Mouse (Mus musculus) hindbrain, embryonic 11.5 days (tissue): ENCODE measurements around the gene Dock2. TPM values are rescaled to one million over a fixed set of nuclear protein-coding genes. Genes with fewer than 3 reads are reported as not detected.

ENCODE experiments used
- ATAC-seq: fragments of 200-750 bp; cut with Nextera tagmentation; 2 replicates; pipeline ENCODE4 v1.8.0; 2017; ENCODE audit warnings: mild to moderate bottlenecking, moderate TSS enrichment, moderate library complexity; ENCODE audit not compliant: low FRiP score
- DNase-seq: peaks from one replicate; pipeline ENCODE4 v3.0.0-alpha.2; 2015; ENCODE audit warnings: low spot score
- H3K27ac ChIP-seq: fragments of 300-500 bp; sonication (generic); 2 replicates; pipeline ENCODE4 v1.5.1; 2014; ENCODE audit warnings: mild to moderate bottlenecking, low read depth, low read length
- H3K27me3 ChIP-seq: fragments of 300-500 bp; sonication (generic); 2 replicates; pipeline ENCODE4 v1.6.1; 2014; ENCODE audit warnings: mild to moderate bottlenecking, low read length, moderate library complexity, mixed read lengths; ENCODE audit not compliant: control insufficient read depth, insufficient read depth
- H3K36me3 ChIP-seq: fragments of 300-500 bp; sonication (generic); 2 replicates; pipeline ENCODE4 v1.6.1; 2014; ENCODE audit warnings: mild to moderate bottlenecking, low read length, moderate library complexity, mixed read lengths; ENCODE audit not compliant: control insufficient read depth, insufficient read depth
- H3K4me1 ChIP-seq: fragments of 300-500 bp; sonication (generic); replicated peaks from 2 replicates; pipeline ENCODE4 v1.6.1; 2014; ENCODE audit warnings: low read length, mixed read lengths; ENCODE audit not compliant: control insufficient read depth, insufficient read depth
- H3K4me2 ChIP-seq: fragments of 300-500 bp; sonication (generic); replicated peaks from 2 replicates; pipeline ENCODE4 v1.6.1; 2014; ENCODE audit warnings: mild to moderate bottlenecking, low read depth, low read length
- H3K4me3 ChIP-seq: fragments of 300-500 bp; sonication (generic); 2 replicates; pipeline ENCODE4 v1.5.1; 2014; ENCODE audit warnings: low read depth, low read length
- H3K9ac ChIP-seq: fragments of 300-500 bp; sonication (generic); 2 replicates; pipeline ENCODE4 v1.6.1; 2014; ENCODE audit warnings: low read depth, low read length
- H3K9me3 ChIP-seq: fragments of 300-500 bp; sonication (generic); 2 replicates; pipeline ENCODE4 v1.6.1; 2016; ENCODE audit warnings: low read length; ENCODE audit not compliant: control insufficient read depth
- WGBS: fragments of 180-500 bp; shearing (Covaris S2); extraction: QIAGEN DNeasy Blood & Tissue Kit; methylation state at CpG from one replicate; pipeline ENCODE4 v1.1.7; 2014; 5-methylcytosine and 5-hydroxymethylcytosine counted together
- polyA plus RNA-seq: library from polyadenylated mRNA; unstranded; fragments of >200 nt; fragmentation: Nextera tagmentation; extraction: Ambion mirVana; gene quantifications from 2 replicates; pipeline ENCODE4 v1.2.1, GENCODE M21; 2014

Gene Dock2
- polyA plus RNA-seq, 1 experiment from 2014 or later: 0.77 TPM

DNA sequence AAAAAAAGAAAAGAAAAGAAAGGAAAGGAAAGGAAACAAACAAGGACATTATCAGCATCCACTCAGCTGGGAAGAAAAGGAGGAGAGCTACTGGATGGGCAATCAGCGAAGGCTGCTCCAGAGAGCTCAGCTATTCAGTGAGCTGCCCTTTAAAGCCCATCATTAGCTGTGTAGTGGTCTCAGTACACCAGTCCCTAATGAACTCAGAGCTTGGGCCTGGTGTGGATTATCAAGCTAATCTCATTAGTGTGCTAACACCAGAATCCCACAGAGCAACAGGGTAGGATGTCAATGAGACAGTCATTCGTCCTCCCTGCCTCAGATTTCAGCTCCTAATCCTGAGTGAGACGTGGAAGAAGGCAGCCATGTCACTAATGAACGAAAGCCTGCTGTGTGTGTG is 493.4 kb downstream of the Dock2 start:
- Histone ChIP-seq H3K4me1 (no peaks in the 10 kb centered on the region), H3K4me2 (no peak overlapping the region), H3K27ac (no peak overlapping the region; the same call in 1 of the 2 replicates), H3K27me3 (peaks cover 3% of the 10 kb centered on the region; the same call in 1 of the 2 replicates), H3K4me3 (no peak overlapping the region), H3K9me3 (no peaks in the 10 kb centered on the region), H3K9ac (no peak overlapping the region), H3K36me3 (no peaks in the 10 kb centered on the region)
- 44% methylated on average over 4 of the region's 4 CpGs for WGBS
- no peak for DNase-seq
- no peak for ATAC-seq

DNA sequence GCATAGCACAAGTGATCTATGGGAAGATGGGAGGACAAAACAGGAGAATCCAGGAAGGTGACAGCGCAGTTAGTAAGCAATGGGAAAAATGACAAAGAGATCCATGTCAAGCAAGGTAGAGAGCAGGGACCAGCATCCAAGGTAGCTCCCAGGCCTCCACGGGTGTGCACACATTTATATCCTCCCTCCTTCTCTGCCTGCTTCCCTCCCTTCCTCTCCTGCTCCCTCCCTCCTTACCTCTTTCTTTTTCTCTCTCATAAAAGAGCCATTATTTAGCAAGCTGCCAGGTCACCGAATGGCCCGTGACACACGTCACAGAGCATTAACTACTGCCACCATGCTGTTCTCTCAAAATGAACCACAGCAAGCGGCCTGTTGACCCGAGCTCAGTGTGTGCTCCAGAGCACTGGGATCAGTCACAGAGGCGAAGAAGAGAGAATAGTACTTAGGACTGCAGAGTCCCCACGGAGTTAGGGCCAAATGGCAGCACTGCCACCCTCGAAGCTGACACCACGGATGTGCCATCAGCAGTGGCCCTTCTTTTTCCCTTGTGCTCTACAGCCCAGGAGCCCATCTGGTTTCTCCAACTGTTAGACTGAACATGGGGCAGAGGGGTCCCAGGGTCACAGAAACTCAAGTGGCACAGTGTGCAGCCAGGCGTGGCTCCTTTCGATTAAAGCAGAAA is 499.4 kb downstream of the Dock2 start:
- H3K36me3 ChIP-seq: no peaks in the 10 kb centered on the region
- H3K4me1 ChIP-seq: peaks cover 3% of the 10 kb centered on the region; the same call in 1 of the 2 replicates
- H3K4me2 ChIP-seq: no peak overlapping the region
- no peaks in the 10 kb centered on the region for H3K9me3 ChIP-seq
- no peak overlapping the region for H3K9ac ChIP-seq
- WGBS: 17% methylated on average over 13 of the region's 13 CpGs
- H3K27ac ChIP-seq: no peak overlapping the region
- peaks cover 6% of the 10 kb centered on the region; the same call in 1 of the 2 replicates for H3K27me3 ChIP-seq
- DNase-seq (peak; percentile 24), ATAC-seq (peak; percentile 57)
- no peak overlapping the region for H3K4me3 ChIP-seq

DNA sequence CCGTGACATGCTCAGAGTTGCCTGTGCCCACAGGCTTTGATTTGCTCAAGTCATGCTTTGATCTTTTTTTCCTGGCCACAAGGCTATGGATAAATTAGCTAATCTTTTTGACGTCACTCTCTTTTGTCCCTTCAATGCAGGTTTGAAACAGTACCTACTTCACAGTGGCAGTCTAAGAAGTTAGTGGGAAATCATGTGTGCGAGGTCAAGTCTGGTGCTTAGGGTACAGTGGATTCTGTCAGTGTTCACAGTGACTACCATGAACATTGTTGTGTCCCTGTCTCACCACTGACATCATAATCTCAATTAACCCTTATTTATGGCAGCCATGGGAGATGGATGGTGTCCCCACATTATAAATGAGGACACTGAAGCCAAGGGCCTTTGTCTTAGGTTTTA is 506.6 kb downstream of the Dock2 start:
- H3K27ac ChIP-seq: no peak overlapping the region
- no peak overlapping the region for H3K9ac ChIP-seq
- DNase-seq (no peak), ATAC-seq (no peak)
- peaks cover 2% of the 10 kb centered on the region for H3K27me3 ChIP-seq
- no peaks in the 10 kb centered on the region for H3K4me1 ChIP-seq
- H3K4me3 ChIP-seq: no peak overlapping the region
- H3K9me3 ChIP-seq: no peaks in the 10 kb centered on the region
- 61% methylated on average over 3 of the region's 3 CpGs for WGBS
- H3K36me3 ChIP-seq: no peaks in the 10 kb centered on the region
- H3K4me2 ChIP-seq: no peak overlapping the region

DNA sequence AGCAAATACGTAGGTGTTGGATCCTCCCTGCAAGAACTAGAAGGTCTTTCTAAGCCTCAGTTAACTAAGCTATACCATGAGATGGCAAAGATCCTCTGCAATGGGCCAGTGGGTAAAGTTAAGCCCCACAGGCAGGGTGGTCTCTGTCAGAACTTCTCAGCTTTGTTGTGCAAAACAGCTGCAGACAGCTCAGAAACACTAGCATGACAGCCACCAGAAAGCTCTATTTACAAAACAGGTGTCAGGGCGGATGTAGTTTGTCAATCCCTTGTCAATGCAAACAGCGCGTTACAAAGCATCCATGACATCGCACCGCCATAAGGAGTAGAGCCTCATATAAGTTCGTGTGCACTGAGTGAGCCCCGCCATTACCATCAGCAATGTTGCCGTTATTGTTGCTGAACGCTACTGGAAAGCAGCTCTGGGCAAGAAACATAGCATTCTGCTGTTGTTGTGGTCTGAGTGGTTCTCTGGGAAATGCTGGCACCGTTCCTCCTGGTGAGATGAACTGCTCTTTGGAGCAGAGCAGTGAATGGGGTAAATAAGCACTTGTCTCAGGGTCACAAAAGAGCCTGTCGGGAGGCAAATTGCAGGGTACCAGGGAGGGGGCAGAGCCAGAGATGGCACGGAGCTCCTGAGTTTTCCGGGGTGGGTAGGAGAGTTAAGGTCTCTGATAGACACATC is 507.2 kb downstream of the Dock2 start:
- Histone ChIP-seq H3K4me3 (no peak overlapping the region), H3K4me2 (no peak overlapping the region), H3K27ac (no peak overlapping the region), H3K27me3 (peaks cover 2% of the 10 kb centered on the region), H3K4me1 (no peaks in the 10 kb centered on the region), H3K9ac (no peak overlapping the region), H3K36me3 (no peaks in the 10 kb centered on the region), H3K9me3 (no peaks in the 10 kb centered on the region)
- ATAC-seq (peak; percentile 22; the same call in 1 of the 2 replicates), DNase-seq (no peak)
- WGBS: 43% methylated on average over 14 of the region's 14 CpGs

DNA sequence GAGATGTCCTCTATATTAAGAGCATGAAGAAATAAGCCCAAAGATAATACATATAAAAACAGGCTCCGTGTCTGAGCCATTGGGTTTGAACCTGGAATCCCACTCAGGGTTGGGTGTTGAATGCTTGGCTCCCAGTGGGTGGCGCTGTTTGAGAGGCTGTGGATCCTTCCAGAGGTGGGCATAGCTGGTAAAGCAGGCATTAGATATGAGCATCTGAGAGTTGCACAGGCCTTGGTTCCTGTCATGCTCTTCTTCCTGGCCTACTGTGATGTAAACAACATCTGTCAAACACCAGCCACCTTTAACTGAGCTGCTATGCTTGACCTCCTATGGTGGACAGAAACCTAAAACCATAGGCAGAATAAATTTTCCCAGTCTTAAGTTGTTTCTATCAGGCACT is 507.8 kb downstream of the Dock2 start:
- ATAC-seq: no peak
- peak; percentile 52 for DNase-seq
- Histone ChIP-seq H3K4me2 (no peak overlapping the region), H3K27me3 (peaks cover 2% of the 10 kb centered on the region), H3K9ac (no peak overlapping the region), H3K4me3 (no peak overlapping the region), H3K27ac (no peak overlapping the region), H3K9me3 (no peaks in the 10 kb centered on the region), H3K36me3 (no peaks in the 10 kb centered on the region), H3K4me1 (no peaks in the 10 kb centered on the region)
- WGBS: 36% methylated on average over 2 of the region's 2 CpGs

DNA sequence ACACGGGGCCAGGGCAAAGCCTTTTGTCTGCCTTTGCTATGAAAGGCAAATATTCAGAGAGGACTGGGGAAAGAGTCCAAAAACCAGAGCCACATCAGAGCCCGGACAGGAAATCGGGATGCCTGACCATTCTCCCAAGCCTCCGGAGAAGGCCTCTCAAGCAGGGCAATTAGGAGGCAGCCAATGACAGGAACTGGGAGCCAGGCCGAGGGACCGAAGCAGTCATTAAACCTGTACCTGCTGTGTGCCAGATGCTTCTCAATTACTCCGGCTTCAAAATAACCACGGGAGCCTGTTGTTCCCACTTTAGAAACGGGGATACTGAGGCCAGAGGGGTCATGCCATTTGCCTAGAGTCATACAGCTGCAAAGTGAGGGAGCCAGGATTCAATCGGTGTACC is 511.7 kb downstream of the Dock2 start:
- WGBS: 59% methylated on average over 10 of the region's 10 CpGs
- ATAC-seq: no peak
- H3K4me1 ChIP-seq: no peaks in the 10 kb centered on the region
- H3K9me3 ChIP-seq: no peaks in the 10 kb centered on the region
- no peak for DNase-seq
- H3K9ac ChIP-seq: no peak overlapping the region
- no peak overlapping the region for H3K27ac ChIP-seq
- no peaks in the 10 kb centered on the region for H3K36me3 ChIP-seq
- no peak overlapping the region for H3K4me2 ChIP-seq
- no peak overlapping the region for H3K4me3 ChIP-seq
- peaks cover 2% of the 10 kb centered on the region; the same call in 1 of the 2 replicates for H3K27me3 ChIP-seq

DNA sequence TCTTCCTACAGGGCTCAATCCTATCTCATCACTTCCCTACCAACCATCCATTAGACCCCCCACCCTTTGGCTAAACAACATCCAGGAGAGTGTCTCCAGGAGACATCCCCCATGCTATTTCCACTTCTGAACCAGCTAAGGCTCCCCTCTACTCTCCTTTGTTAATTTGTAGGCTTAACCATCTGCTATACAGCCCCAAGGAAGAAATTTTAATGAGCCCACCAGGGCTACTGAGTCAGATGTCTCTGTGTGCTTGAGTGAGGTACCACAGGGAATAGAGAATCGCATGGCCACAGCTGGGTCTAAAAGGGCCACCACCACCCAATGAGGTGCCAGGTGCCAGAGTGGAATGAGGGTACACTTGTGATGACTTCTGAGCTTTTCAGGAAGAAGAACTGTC is 519.6 kb downstream of the Dock2 start:
- Histone ChIP-seq H3K9ac (no peak overlapping the region), H3K4me1 (no peaks in the 10 kb centered on the region), H3K36me3 (no peaks in the 10 kb centered on the region), H3K27me3 (no peaks in the 10 kb centered on the region), H3K27ac (no peak overlapping the region), H3K4me2 (no peak overlapping the region), H3K4me3 (no peak overlapping the region), H3K9me3 (no peaks in the 10 kb centered on the region)
- 79% methylated on average over 1 of the region's 1 CpGs for WGBS
- ATAC-seq (no peak), DNase-seq (no peak)

DNA sequence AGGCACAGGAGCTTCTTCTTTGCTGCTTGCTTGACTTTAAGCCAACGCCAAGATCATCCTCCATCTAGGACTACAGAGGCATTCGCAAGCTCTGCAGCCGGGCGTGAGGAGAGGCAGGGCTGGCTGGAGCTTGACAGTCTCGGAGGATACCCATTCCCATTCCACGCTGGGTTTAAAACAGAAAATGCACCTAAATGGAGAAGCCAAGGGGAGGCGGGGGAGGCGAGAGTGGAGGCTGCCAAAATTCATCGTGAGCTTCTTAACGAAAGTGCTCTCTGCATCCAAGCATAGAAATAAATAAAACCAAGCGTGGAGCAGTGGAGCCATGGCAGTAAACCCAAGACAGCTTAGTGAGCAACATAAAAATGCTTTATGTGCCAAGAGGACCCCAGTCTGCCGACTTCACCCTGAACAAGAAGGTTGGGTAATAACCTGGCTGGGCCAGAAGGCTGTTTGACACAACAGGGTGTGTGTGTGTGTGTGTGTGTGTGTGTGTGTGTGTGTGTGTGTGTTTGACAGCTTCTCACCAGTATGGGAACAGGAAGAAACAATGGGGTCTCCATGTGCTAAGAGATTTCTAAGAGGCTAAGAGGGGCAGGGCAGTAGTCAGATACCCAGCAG is 524.7 kb downstream of the Dock2 start:
- no peak for DNase-seq
- H3K4me1 ChIP-seq: no peaks in the 10 kb centered on the region
- no peak overlapping the region for H3K4me2 ChIP-seq
- H3K36me3 ChIP-seq: no peaks in the 10 kb centered on the region
- no peak for ATAC-seq
- no peak overlapping the region for H3K9ac ChIP-seq
- no peaks in the 10 kb centered on the region for H3K9me3 ChIP-seq
- H3K4me3 ChIP-seq: no peak overlapping the region
- H3K27ac ChIP-seq: no peak overlapping the region
- H3K27me3 ChIP-seq: no peaks in the 10 kb centered on the region
- 91% methylated on average over 12 of the region's 12 CpGs for WGBS
